ENCODE assay signal across 11 mouse cellular contexts in the genomic region with DNA sequence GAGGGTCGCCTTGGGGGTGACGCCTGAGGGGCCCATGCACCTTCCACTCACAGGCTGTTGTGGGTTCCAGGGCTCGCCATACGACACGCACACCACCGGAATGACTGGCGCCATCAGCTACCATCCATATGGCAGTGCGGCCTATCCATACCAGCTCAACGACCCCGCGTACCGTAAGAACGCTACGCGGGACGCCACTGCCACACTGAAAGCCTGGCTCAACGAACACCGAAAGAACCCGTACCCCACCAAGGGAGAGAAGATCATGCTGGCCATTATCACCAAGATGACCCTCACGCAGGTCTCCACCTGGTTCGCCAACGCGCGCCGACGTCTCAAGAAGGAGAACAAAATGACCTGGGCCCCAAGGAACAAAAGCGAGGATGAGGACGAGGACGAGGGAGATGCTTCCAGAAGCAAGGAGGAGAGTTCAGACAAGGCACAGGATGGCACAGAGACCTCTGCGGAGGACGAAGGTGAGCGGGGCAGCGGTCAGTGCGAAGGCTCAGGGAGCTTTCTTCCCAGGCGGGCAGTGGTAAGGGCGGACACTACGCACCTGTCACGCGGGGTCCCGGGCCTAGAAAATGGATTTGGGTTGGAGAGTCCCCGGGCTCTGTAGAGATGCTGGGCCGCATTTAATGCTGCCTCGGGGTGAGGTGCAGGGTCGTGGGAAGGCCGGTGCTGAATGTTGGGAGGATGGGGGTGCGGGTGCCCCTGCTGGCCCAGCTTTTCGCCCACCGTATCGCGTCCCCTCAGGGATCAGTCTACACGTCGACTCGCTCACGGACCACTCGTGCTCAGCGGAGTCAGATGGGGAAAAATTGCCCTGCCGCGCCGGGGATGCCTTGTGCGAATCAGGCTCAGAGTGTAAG. TPM values are rescaled to one million over a fixed set of nuclear protein-coding genes. Genes with fewer than 3 reads are reported as not detected.
DNase-seq lines count a peak whose midpoint lies in the region; ATAC-seq and TF ChIP-seq lines count a peak whose summit lies in the region.
"Had no signal": no experiment of that assay in that cellular context is flagged by ENCODE, and none has a peak within 500 bp of the region (broad histone marks: within the 10 kb centered on the region; RNA-seq: fewer than 3 reads in every experiment).

No protein-coding gene starts in this region.

- H3K9me3 ChIP-seq in lung, embryonic 15.5 days = no peaks in the 10 kb centered on the region
- H3K9me3 ChIP-seq in embryonic facial prominence, embryonic 11.5 days (replicated peaks; ENCODE audit: control insufficient read depth, low read length) = no peaks in the 10 kb centered on the region
- no peaks in the 10 kb centered on the region for H3K9me3 ChIP-seq in hindbrain, postnatal 0 days (ENCODE audit: low read length)
- H3K9me3 ChIP-seq in neural tube, embryonic 15.5 days (replicated peaks) = no peaks in the 10 kb centered on the region
- H3K9me3 ChIP-seq: liver, embryonic 13.5 days had no signal

- H3K4me3 ChIP-seq in lung, embryonic 15.5 days = peak overlapping the region; percentile 62
- H3K4me3 ChIP-seq in embryonic facial prominence, embryonic 11.5 days (ENCODE audit: low read depth, low read length) = peak overlapping the region; percentile 64
- H3K4me3 ChIP-seq in hindbrain, postnatal 0 days (ENCODE audit: low read length) = peak overlapping the region; percentile 72
- H3K4me3 ChIP-seq in neural tube, embryonic 15.5 days (replicated peaks) = peak overlapping the region; percentile 49
- H3K4me3 ChIP-seq: liver, embryonic 13.5 days had no signal

- 3% methylated on average over 60 of the region's 60 CpGs for WGBS in lung, embryonic 15.5 days
- WGBS in embryonic facial prominence, embryonic 11.5 days = 2% methylated on average over 60 of the region's 60 CpGs
- 2% methylated on average over 60 of the region's 60 CpGs for WGBS in hindbrain, postnatal 0 days
- WGBS in neural tube, embryonic 15.5 days = 3% methylated on average over 60 of the region's 60 CpGs

- peaks cover 96% of the 10 kb centered on the region for H3K27me3 ChIP-seq in lung, embryonic 15.5 days
- peaks cover 56% of the 10 kb centered on the region for H3K27me3 ChIP-seq in embryonic facial prominence, embryonic 11.5 days (ENCODE audit: control insufficient read depth, insufficient read depth, low read length)
- H3K27me3 ChIP-seq in hindbrain, postnatal 0 days (ENCODE audit: insufficient read depth, low read length) = peaks cover 12% of the 10 kb centered on the region; the same call in 1 of the 2 replicates
- H3K27me3 ChIP-seq in neural tube, embryonic 15.5 days (replicated peaks) = peaks cover 67% of the 10 kb centered on the region

- no peak overlapping the region for H3K27ac ChIP-seq in lung, embryonic 15.5 days
- no peak overlapping the region for H3K27ac ChIP-seq in embryonic facial prominence, embryonic 11.5 days (replicated peaks; ENCODE audit: low read depth, low read length)
- peak overlapping the region; percentile 85; the same call in 1 of the 2 replicates for H3K27ac ChIP-seq in hindbrain, postnatal 0 days
- H3K27ac ChIP-seq in neural tube, embryonic 15.5 days (replicated peaks) = no peak overlapping the region
- H3K27ac ChIP-seq: liver, embryonic 13.5 days had no signal

- H3K4me2 ChIP-seq in lung, embryonic 15.5 days = peak overlapping the region; percentile 91
- peak overlapping the region; percentile 57 for H3K4me2 ChIP-seq in embryonic facial prominence, embryonic 11.5 days (ENCODE audit: low read depth, low read length)
- peak overlapping the region; percentile 65 for H3K4me2 ChIP-seq in hindbrain, postnatal 0 days (ENCODE audit: low read depth, low read length)
- peak overlapping the region; percentile 75 for H3K4me2 ChIP-seq in neural tube, embryonic 15.5 days
- H3K4me2 ChIP-seq: liver, embryonic 13.5 days had no signal

- DNase-seq in lung, postnatal 14 days = no peak
- no peak for DNase-seq in embryonic facial prominence, embryonic 11.5 days (ENCODE audit: low spot score)
- peak; percentile 28 for DNase-seq in hindbrain, postnatal 0 days (ENCODE audit: low spot score)
- no peak for DNase-seq in spleen, postnatal 36 days (ENCODE audit: low spot score in 2 of 2)
- DNase-seq in testis, postnatal 14 days (ENCODE audit: low spot score) = no peak
- DNase-seq: adrenal gland, postnatal 14 days; liver, embryonic 13.5 days; right cerebral cortex, postnatal 4 days had no signal

- no peak for ATAC-seq in lung, embryonic 15.5 days (ENCODE audit: borderline replicate concordance, extremely low read depth, low FRiP score, low TSS enrichment)
- no peak for ATAC-seq in embryonic facial prominence, embryonic 11.5 days (replicated peaks; ENCODE audit: insufficient number of reproducible peaks, low FRiP score, low TSS enrichment, low read depth)
- ATAC-seq in hindbrain, postnatal 0 days = no peak
- no peak for ATAC-seq in neural tube, embryonic 15.5 days (ENCODE audit: low FRiP score)

- H3K9ac ChIP-seq in lung, embryonic 15.5 days = peak overlapping the region; percentile 83
- H3K9ac ChIP-seq in embryonic facial prominence, embryonic 11.5 days (replicated peaks; ENCODE audit: low read length) = peak overlapping the region; percentile 49
- H3K9ac ChIP-seq in hindbrain, postnatal 0 days (replicated peaks; ENCODE audit: low read length) = peak overlapping the region; percentile 81
- H3K9ac ChIP-seq in neural tube, embryonic 15.5 days (replicated peaks) = peak overlapping the region; percentile 32
- H3K9ac ChIP-seq: liver, embryonic 13.5 days had no signal

- no peak for TF ChIP-seq CTCF in hindbrain, postnatal 0 days (IDR thresholded peaks at IDR 0.05; ENCODE audit: low read depth)

- H3K4me1 ChIP-seq in lung, embryonic 15.5 days = peaks cover 11% of the 10 kb centered on the region
- no peaks in the 10 kb centered on the region for H3K4me1 ChIP-seq in embryonic facial prominence, embryonic 11.5 days (ENCODE audit: control insufficient read depth, insufficient read depth, low read length)
- H3K4me1 ChIP-seq in hindbrain, postnatal 0 days (ENCODE audit: insufficient read depth, low read length) = 0 out of 2 replicates have a peak, but pooled peaks cover 4% of the 10 kb centered on the region
- H3K4me1 ChIP-seq in neural tube, embryonic 15.5 days = peaks cover 38% of the 10 kb centered on the region

- H3K36me3 ChIP-seq in lung, embryonic 15.5 days = no peaks in the 10 kb centered on the region
- H3K36me3 ChIP-seq in embryonic facial prominence, embryonic 11.5 days (replicated peaks; ENCODE audit: control insufficient read depth, insufficient read depth, low read depth, low read length) = no peaks in the 10 kb centered on the region
- H3K36me3 ChIP-seq in hindbrain, postnatal 0 days (ENCODE audit: insufficient read depth, low read length) = no peaks in the 10 kb centered on the region
- no peaks in the 10 kb centered on the region for H3K36me3 ChIP-seq in neural tube, embryonic 15.5 days
- H3K36me3 ChIP-seq: liver, embryonic 13.5 days had no signal

RNA-seq across cellular contexts. Expression of gene Irx2, which starts 2.1 kb away (rescaled TPM):
- polyA plus RNA-seq in lung, embryonic 15.5 days (2015; fragmentation: Nextera tagmentation; extraction: Ambion mirVana) = 31.7 and 33.5 TPM in 2 replicates
- polyA plus RNA-seq in embryonic facial prominence, embryonic 11.5 days (2014; fragmentation: Nextera tagmentation; extraction: Ambion mirVana) = 8.8 and 9.6 TPM in 2 replicates
- total RNA-seq in hindbrain, postnatal 0 days (2014; rRNA removed) = 46.9 and 48.7 TPM in 2 replicates
- polyA plus RNA-seq in hindbrain, postnatal 0 days (2015; fragmentation: Nextera tagmentation; extraction: Ambion mirVana) = 23.6 and 24.9 TPM in 2 replicates
- 8.1 and 11.4 TPM in 2 replicates for polyA plus RNA-seq in neural tube, embryonic 15.5 days (2015; fragmentation: Nextera tagmentation; extraction: Ambion mirVana)
- total RNA-seq: gastrocnemius, adult 18-20 months had no signal

Comparison
In these comparisons a context has a peak if more than half of its experiments do, and no peak if none do; other contexts are left out.
1. H3K9ac ChIP-seq: peak in every context shown above with its lines; median percentile 83 in lung, embryonic 15.5 days; 81 in hindbrain, postnatal 0 days; 49 in embryonic facial prominence, embryonic 11.5 days; 32 in neural tube, embryonic 15.5 days.